Mouse (Mus musculus) heart, adult 8-10 months (tissue): Measurements from ENCODE around the gene Gm36864. TPM values are rescaled to one million over a fixed set of nuclear protein-coding genes. Genes with fewer than 3 reads are reported as not detected.

Experiments
- DNase-seq: peaks from one replicate; pipeline ENCODE4 v3.0.0; 2022; ENCODE audit warnings: low spot score
- total RNA-seq, 4 experiments: library from RNA; stranded (reverse); gene quantifications; 2 replicates each; pipeline ENCODE4 v1.2.4; 2022

The Gm36864 gene
- total RNA-seq, 4 experiments from 2014 or later: not detected

DNA sequence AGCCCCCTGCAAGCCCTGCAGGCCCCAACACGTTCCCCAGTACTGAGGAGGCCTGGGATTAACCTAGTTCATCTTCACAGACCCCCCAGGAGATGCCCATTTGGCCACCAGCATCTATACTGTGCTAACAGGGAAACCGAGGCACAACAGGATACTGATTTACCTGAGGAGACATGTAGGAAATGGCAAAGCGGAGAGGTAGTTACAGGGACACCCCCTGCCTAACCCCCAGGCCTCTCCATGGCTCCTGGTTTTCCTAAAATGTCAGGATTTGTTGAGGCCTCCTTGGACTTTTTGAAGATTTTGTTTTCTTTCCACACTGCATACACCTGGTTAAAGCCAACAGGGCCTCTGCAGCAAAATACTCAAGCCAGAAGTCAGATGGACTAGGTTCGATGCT, 21.3 kb downstream of the Gm36864 start, which contains the start of gene Acp4:
Acp4 (minus strand) TSS at position 101 of the 400 bp plus-strand sequence.
- DNase-seq: no peak

DNA sequence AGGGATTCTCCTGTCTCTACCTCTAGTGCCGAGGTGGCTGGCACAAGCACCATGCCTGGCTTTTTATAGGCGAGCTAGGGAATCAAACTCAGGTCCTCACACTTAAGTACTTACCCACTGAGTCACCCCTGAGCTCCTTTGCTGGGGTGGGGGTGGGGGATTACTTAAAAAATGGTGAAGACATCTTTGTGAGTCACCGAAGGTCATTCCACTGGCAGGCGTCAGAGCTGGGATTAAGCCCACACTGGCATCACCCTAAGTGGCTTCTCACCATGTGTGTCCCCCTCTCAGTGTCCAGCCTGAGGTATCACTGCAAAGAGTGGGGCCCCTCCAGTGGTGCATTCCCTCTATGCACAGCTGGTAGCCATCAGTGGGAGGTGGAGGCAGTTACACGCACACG, 24.4 kb downstream of the Gm36864 start:
- DNase-seq: no peak

DNA sequence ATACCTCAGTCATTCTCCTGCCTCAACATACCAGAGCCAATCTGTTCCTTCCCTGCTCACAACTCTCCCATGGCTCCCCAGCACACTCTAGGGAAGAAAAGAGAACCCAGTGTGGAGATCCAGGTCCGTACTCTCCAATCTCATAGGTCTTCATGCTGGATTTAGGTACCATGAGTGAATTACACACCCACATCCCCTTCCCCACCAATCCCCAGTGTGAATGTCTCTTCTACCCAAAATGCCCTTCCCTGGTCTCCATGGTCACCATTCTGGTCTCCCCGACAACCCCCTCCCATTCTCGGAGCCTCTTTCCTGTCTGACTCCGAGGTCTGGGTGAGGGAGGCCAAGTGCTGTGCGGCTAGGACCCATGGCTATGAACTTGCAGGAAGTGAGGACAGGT, 25.2 kb downstream of the Gm36864 start, which contains the start of gene Gm15517:
Gm15517 (plus strand) TSS at position 301 of the 400 bp plus-strand sequence.
- DNase-seq: no peak

DNA sequence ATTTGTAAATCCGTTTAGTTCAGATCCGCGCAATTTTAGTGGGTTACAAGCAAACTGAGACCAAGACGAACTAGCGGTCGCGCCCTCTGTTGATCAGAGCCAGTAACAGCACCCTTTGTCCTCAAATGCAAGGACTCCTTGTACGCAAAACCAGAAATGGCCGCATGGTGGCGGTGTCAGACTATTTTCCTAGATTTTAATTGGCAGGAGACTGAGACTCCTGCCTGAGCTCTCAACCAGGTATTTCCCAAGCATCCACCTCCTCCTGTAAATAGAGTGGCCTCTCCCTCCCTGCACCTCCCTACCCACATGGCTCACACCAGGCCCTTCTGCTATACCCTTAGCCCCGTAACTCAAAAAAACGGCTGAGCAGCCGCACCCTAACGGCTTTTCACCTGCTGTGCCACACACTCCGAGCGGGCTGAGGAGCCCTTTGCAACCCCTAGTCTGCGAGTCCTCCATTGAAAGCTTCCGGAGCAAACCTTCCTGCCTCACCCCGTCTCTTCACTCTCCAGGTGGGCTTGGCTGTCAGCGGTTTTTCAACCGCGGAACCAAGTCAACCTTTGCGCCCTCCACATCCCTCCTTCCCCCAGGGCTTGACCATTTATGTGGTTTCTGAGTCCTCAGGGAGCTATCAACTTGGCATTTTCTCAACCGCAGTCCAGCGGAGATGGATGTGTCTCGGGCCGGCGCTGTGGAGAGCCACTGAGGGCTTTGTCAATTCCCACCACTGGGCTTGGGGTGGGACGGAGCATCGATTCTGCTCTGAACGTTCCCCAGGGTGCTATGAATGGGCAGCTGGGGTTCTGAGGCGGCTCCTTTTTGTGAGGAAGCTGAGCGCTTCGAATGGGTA, 27.0 kb downstream of the Gm36864 start:
- peak; percentile 95 for DNase-seq

- no peak for DNase-seq
Observed at GRCm38 (mm10) chr7:44268117-44268516, 32.1 kb downstream of the Gm36864 start.

DNA sequence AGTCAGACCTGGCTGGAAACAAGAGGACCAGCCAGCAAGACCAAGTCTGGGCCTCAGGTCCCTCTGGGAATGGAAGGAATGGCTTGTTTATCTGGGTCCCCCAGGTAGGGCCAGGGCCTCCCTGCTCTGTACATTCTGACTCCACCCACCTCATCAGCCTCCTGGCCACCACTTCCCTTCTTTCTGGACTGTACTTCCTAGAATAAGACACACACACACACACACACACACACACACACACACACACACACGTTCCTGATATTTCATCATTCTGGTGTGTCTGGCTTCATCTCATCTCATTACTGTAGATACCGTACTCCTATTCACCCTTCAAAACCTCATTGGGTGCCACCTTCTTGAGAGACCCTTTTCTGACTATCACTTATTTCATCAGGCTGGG, 33.4 kb downstream of the Gm36864 start:
- DNase-seq: no peak

- no peak for DNase-seq
Observed at GRCm38 (mm10) chr7:44271309-44271708, 35.3 kb downstream of the Gm36864 start.

DNA sequence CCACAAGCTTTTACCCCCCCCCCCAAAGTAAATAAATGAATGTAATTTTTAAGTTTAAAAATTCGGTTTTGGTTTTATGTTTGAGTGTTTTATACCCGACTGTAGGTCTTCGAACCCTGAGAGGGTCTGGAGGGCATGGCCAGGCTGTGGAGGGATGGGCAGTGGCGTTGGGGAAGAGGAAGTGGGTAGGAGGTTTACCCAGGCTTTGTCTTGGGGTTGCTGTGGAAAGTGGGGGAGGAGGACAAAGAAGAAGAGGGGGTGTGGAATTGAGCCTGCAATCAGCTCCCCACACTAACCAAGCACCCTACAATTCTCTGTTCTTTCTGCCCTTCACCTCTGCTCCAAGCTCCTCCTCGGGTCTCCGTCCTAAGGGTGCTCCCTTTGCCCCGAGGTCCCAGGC, 36.6 kb downstream of the Gm36864 start:
- DNase-seq: no peak

DNA sequence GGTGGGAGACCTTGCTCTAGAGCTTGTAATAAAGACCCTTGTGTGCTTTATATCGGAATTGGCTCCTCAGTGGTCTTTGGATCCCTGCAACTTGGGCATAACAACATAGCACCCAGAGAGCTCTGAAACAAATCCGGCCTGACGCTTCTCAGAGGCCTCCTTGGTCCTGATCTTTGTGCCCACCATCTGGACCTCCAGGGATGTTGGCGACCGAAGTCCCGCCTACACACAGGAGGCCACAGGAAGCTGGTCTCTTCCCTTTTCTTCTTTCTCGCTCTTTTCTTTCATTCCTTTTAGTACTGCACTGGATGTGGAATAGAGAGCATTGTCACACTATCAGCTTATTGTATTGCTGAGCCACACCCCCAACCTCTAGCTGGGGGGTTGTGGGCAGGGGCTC, 37.5 kb downstream of the Gm36864 start:
- DNase-seq: no peak

- DNase-seq: no peak
Observed at GRCm38 (mm10) chr7:44274096-44274495, 38.1 kb downstream of the Gm36864 start.

DNA sequence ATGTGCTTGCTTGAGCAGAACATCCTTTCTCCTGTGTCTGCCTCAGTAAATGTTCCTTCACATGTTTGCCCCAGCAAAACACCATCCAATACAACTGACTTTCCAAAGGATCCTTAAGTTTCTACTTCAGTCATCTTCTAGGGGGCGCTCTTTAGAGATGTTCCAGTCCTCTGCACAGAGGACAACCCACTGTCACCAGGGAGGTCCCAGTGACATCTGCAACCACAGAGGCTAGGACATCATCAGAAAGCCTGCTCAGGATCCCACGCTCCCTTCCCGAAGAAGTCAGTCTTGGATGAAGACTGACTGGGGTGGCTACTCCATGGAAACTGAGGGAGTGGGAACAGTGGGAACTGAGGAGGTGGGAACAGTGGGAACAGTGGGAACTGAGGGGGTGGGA, 39.6 kb downstream of the Gm36864 start:
- no peak for DNase-seq

DNA sequence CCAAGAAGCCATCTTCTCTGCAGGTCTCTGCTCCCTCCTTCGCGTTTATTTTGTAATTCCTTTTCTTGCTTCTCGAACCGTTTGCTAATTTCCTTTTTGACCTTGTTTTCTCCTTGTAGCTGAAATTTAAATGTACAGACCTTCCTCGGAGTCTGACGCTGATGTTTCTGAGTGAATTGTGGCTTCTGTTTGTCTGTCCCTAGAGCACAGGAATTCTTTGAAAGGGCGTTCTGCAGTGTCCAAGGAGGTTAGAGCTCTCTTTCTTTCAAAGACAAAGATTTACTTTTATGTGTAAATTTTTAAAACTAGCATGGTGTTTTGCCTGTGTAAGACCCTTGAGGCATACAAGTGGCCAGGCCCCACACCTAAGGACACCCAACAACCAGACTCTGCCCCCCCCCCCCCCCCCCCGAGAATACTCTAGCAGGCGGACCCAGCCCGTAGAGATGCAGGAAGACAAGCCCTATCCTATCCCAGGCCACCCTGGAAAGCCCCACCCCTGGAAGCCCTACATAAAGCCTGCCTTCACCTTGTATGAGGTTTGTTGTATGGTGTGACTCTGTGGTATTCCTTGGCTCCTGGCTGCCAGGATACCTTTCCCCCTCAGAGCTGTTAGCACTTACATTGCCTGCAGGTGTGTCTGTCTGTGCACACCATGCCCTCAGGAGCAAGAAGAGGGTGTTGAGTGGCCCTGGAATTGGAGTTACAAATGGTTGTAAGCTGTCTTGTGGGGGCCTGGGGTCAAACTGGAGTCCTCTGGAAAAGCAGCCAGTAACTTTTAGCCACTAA, 40.7 kb downstream of the Gm36864 start:
- DNase-seq: no peak

- DNase-seq: no peak
Observed at GRCm38 (mm10) chr7:44277250-44277622, 41.3 kb downstream of the Gm36864 start.

DNA sequence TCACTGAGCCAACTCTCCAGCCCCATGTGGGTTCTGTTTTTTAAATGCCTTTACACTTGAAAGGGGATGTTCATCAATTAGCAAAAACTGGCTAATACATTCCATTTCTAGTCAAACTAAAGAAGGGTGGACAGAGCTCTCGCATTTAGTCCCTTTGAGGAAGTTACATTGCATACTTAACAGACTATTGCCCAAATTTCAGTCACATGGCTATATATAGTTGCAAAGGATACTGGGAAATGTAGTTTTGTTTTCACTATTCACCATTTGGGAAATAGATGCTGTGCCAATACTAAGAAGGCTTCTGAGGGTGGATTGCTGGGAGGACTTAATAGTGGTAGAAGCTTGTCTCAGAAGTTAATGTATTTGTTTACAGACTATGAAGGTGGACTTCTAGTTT, 45.0 kb downstream of the Gm36864 start:
- no peak for DNase-seq

- no peak for DNase-seq
Observed at GRCm38 (mm10) chr7:44281586-44281985, 45.6 kb downstream of the Gm36864 start.

DNA sequence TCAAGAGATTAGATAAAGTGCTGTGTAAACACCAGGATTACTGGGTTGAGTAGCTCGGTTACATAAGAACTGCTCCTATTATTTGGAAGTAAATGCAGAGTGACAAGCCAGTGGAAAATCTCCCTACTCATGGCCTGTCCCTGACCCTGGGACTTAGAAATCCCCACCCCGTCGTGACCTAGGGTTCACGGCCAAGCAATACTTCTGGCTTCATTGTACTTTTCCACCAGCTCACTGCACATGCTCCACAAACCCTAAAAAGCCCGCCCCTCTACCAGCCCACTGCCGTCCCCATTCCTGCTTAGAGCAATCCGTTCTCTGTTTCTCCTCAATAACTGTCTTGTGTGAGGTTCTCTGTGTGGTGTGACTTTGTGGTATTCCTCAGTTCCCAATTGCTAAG, 51.8 kb downstream of the Gm36864 start:
- no peak for DNase-seq

GRCm38 (mm10) chr7:44290986-44291385, 55.0 kb downstream of the Gm36864 start:
- no peak for DNase-seq

- DNase-seq: no peak
Observed at GRCm38 (mm10) chr7:44291418-44291817, 55.4 kb downstream of the Gm36864 start.

Other genes starting within 250 kb of the Gm36864 start
- gene Klk1b11, start 240.3 kb upstream of the Gm36864 start, total RNA-seq: not detected
- gene Klk1b26, start 224.0 kb upstream of the Gm36864 start, total RNA-seq: 1 to 10 TPM; 1.7 to 7.4 (median 4.1) TPM
- not detected for gene Klk1b27, start 183.9 kb upstream of the Gm36864 start, total RNA-seq
- gene Klk1b21, start 133.8 kb upstream of the Gm36864 start, total RNA-seq: not detected
- not detected for gene Klk1b22, start 123.5 kb upstream of the Gm36864 start, total RNA-seq
- not detected for gene Klk1b16, start 99.4 kb upstream of the Gm36864 start, total RNA-seq
- gene Klk1b24, start 47.9 kb upstream of the Gm36864 start, total RNA-seq: not detected
- not detected for gene Klk1b3, start 38.0 kb upstream of the Gm36864 start, total RNA-seq
- not detected for gene Klk1b4, start 28.7 kb upstream of the Gm36864 start, total RNA-seq
- gene Klk1b5, start 20.2 kb upstream of the Gm36864 start, total RNA-seq: not detected
- under 1 TPM in 2 of 4 experiments, not detected in 2; 0.47 to 0.57 TPM for gene Klk1, start 10.8 kb upstream of the Gm36864 start, total RNA-seq
- gene 1700028J19Rik, start 10.5 kb downstream of the Gm36864 start, total RNA-seq: under 1 TPM; 0.31 to 0.98 (median 0.74) TPM
- 10 to 100 TPM in 3 of 4 experiments, 1 to 10 TPM in 1; 8.9 to 18.2 (median 13.7) TPM for gene 2410002F23Rik, start 10.5 kb downstream of the Gm36864 start, total RNA-seq
- not detected for gene Acp4, start 21.2 kb downstream of the Gm36864 start, total RNA-seq
- not detected for gene Gm15517, start 25.3 kb downstream of the Gm36864 start, total RNA-seq
- gene Clec11a, start 70.7 kb downstream of the Gm36864 start, total RNA-seq: 1 to 10 TPM in 1 of 4 experiments, under 1 TPM in 3; 0.41 to 1.2 (median 0.67) TPM
- 1 to 10 TPM; 1.8 to 4.7 (median 3.3) TPM for gene Shank1, start 74.1 kb downstream of the Gm36864 start, total RNA-seq
- gene Syt3, start 147.9 kb downstream of the Gm36864 start, total RNA-seq: 1 to 10 TPM; 2.4 to 3.7 (median 3.1) TPM
- gene 1700008O03Rik, start 149.6 kb downstream of the Gm36864 start, total RNA-seq: under 1 TPM in 1 of 4 experiments, not detected in 3; 0.46 TPM
- gene Lrrc4b, start 192.8 kb downstream of the Gm36864 start, total RNA-seq: 10 to 100 TPM; 33.5 to 37.9 (median 36.4) TPM
- 1 to 10 TPM in 1 of 4 experiments, under 1 TPM in 1, not detected in 2; 0.79 to 1.5 TPM for gene Aspdh, start 229.2 kb downstream of the Gm36864 start, total RNA-seq
- gene Josd2, start 231.8 kb downstream of the Gm36864 start, total RNA-seq: 100 to 1,000 TPM; 109 to 130 (median 125) TPM